Mouse (Mus musculus): Measurements from ENCODE around the gene Gdf11.

DNA sequence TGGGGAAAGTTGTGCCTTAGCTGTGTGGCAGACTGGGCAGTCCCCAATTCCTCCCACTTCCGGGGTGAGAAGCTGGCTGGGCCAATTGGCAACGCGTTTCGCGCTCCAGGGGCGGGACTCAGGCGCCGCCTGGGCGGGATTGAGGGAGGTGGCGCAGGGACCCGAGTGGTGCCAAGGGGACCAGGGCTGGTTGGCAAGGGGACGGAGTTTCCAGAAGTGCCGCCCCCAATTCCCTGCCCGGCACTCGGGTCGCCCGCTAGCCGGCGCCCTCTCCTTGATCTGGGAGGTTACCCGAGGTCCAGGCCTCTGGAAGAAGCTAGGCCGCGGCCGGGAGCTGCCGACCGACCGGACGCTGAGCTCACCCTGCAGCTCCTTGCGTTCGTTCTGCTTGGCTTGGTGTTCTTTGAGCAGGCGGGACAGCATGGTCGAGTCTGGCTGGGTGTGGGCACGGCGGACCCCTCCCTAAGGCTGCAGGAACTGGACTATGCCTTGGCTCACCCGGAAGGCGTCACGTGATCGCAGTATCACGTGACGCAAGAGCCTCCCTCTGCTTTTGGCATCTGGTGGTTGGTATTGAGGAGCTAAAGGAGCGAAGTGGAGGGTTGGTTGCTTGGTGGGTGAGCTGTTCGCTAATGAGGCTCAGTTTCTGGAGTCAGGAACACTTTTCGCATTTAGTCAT, 31.6 kb upstream of the Gdf11 start:
- TF ChIP-seq POLR2A (IDR thresholded peaks at IDR 0.05; ENCODE audit: borderline replicate concordance, low read depth, low read length) (peak; percentile 3; the same call in 1 of the 2 replicates), CTCF (IDR thresholded peaks at IDR 0.05; ENCODE audit: low read depth, low read length) (peak; percentile 22; the same call in 1 of the 2 replicates)

Measured in bone marrow macrophage, adult 2 months (primary cell).